Mouse (Mus musculus) small intestine, adult 2 months (tissue): ENCODE data around the gene Tbc1d14.

Source experiments
- CTCF ChIP-seq: fragments of 200-500 bp; IDR thresholded peaks from 2 replicates; pipeline ENCODE4 v1.5.1; 2012; ENCODE audit warnings: low read depth, mild to moderate bottlenecking, control low read depth, inconsistent platforms, low read length, moderate library complexity, mixed read lengths; ENCODE audit not compliant: insufficient replicate concordance, insufficient read length; ENCODE audit errors: extremely low read depth
- POLR2A ChIP-seq: fragments of 200-500 bp; IDR thresholded peaks from 2 replicates; pipeline ENCODE4 v1.6.1; 2012; ENCODE audit warnings: low read depth, mild to moderate bottlenecking, control low read depth, inconsistent platforms, low read length, moderate library complexity

- TF ChIP-seq POLR2A (no peak), CTCF (no peak)
Observed at GRCm38 (mm10) chr5:36517596-36517995, 75.5 kb downstream of the Tbc1d14 start.
